Mouse (Mus musculus) megakaryocyte, embryonic 14.5 days (primary cell): ENCODE results near the gene Nanos2.

Source experiments
- FLI1 ChIP-seq: IDR thresholded peaks from 2 replicates; pipeline ENCODE4 v1.6.1; 2012; ENCODE audit warnings: low read length, inconsistent platforms, mixed read lengths
- GATA1 ChIP-seq: IDR thresholded peaks from 3 replicates; pipeline ENCODE4 v1.6.1; 2012; ENCODE audit warnings: mixed read lengths, low read length, inconsistent platforms, borderline replicate concordance

DNA sequence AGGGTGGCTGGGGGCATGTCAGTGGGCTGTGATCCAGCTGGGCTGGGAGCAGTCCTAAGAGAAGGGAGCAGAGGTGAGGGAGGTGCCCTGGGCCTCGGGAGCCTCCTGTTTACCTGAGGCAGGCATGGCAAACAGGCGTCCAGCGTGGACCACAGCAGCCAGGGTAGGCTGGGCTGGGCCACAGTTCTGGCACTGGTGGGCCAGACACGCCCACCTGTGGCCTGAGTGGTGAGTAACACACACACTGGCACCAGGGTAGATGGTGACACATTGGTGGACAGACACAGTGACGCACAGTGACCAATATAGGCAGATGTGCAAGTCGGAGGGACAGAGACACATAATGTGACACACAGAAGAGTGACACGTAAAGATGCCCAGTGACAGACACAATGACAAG, 23.4 kb downstream of the Nanos2 start:
- TF ChIP-seq GATA1 (no peak), FLI1 (no peak)
